Mouse (Mus musculus) ES-Bruce4 (cell line): ENCODE measurements around the gene 4931440F15Rik. TPM values are rescaled to one million over a fixed set of nuclear protein-coding genes. Genes with fewer than 3 reads are reported as not detected.

Source experiments
- H3K27ac ChIP-seq: 2 replicates; pipeline ENCODE4 v1.5.1; 2012; ENCODE audit warnings: low read length, inconsistent platforms; ENCODE audit not compliant: insufficient read depth
- H3K27me3 ChIP-seq: 2 replicates; pipeline ENCODE4 v1.6.1; 2012; ENCODE audit warnings: mild to moderate bottlenecking, low read length, inconsistent platforms; ENCODE audit not compliant: control insufficient read depth, poor library complexity, insufficient read depth, severe bottlenecking
- H3K36me3 ChIP-seq: 2 replicates; pipeline ENCODE4 v1.6.1; 2012; ENCODE audit warnings: inconsistent platforms, mild to moderate bottlenecking, low read length, moderate library complexity; ENCODE audit not compliant: control insufficient read depth, poor library complexity, insufficient read depth, severe bottlenecking
- H3K4me1 ChIP-seq: one replicate; pipeline ENCODE4 v1.8.1; 2011; ENCODE audit warnings: low read length; ENCODE audit not compliant: control insufficient read depth, insufficient read depth
- H3K4me3 ChIP-seq: 2 replicates; pipeline ENCODE4 v1.5.1; 2011; ENCODE audit warnings: low read depth, mild to moderate bottlenecking, low read length
- H3K9ac ChIP-seq: 2 replicates; pipeline ENCODE4 v1.6.1; 2012; ENCODE audit warnings: low read depth, mild to moderate bottlenecking, inconsistent platforms; ENCODE audit not compliant: poor library complexity, severe bottlenecking
- H3K9me3 ChIP-seq: replicated peaks from 2 replicates; pipeline ENCODE4 v1.6.1; 2012; ENCODE audit warnings: mild to moderate bottlenecking, low read length, inconsistent platforms; ENCODE audit not compliant: control insufficient read depth, poor library complexity, insufficient read depth, severe bottlenecking
- CTCF ChIP-seq: IDR thresholded peaks from one replicate; pipeline ENCODE4 v1.8.1; 2011; ENCODE audit warnings: low read depth, low read length
- EP300 ChIP-seq: IDR thresholded peaks from 2 replicates; pipeline ENCODE4 v1.6.1; 2011; ENCODE audit warnings: low read depth, low read length; ENCODE audit not compliant: insufficient read depth
- POLR2A ChIP-seq: IDR thresholded peaks from one replicate; pipeline ENCODE4 v1.8.1; 2011; ENCODE audit warnings: low read length; ENCODE audit not compliant: insufficient read depth
- polyA plus RNA-seq: library from polyadenylated mRNA; stranded (reverse); fragments of >200 nt; gene quantifications from 2 replicates; pipeline ENCODE4 v1.2.4, GENCODE M21; 2011; ENCODE audit warnings: low read depth; ENCODE audit not compliant: missing spikeins, insufficient read depth, insufficient read length

4931440F15Rik gene
- polyA plus RNA-seq, 1 experiment: not detected

DNA sequence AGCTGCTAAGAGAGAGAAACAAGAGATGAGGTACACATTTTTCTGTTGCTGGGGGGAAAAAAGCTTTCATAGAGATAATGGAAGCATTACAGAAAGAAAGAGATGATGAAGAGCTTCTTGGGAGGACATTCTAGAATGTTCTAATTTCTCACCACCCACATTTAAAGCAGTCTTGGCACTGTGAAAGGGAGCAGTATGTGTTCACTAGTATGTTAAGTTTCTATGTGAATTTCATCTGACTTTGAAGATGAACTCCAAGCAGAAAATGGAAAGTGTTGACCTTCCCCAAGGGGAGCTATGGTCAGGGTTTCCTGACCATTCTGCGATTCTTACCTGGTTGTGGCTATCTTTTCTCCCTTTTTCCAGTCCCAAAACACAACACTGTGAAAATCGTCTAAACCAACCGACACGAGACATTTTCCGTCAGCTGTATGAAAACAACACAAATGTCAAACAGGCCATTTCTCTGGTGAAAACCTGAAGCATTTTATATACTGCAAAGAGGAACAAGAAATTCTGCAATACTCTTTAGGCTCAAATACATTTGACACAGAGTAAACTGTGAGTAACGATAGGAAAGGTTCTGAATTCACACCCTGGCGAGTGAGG, 16.4 kb downstream of the 4931440F15Rik start:
- H3K9ac ChIP-seq: no peak overlapping the region
- H3K4me3 ChIP-seq: no peak overlapping the region
- TF ChIP-seq POLR2A (no peak), CTCF (no peak), EP300 (no peak)
- H3K27me3 ChIP-seq: no peaks in the 10 kb centered on the region
- no peak overlapping the region for H3K27ac ChIP-seq
- H3K9me3 ChIP-seq: no peaks in the 10 kb centered on the region
- H3K36me3 ChIP-seq: no peaks in the 10 kb centered on the region
- H3K4me1 ChIP-seq: no peaks in the 10 kb centered on the region

- Histone ChIP-seq H3K9me3 (no peaks in the 10 kb centered on the region), H3K9ac (no peak overlapping the region), H3K27ac (no peak overlapping the region), H3K4me3 (no peak overlapping the region), H3K36me3 (no peaks in the 10 kb centered on the region), H3K27me3 (no peaks in the 10 kb centered on the region), H3K4me1 (no peaks in the 10 kb centered on the region)
- TF ChIP-seq CTCF: no peak
- no peak for TF ChIP-seq POLR2A
- no peak for TF ChIP-seq EP300
These were observed 17.1 kb downstream of the 4931440F15Rik start for GRCm38 (mm10) chr11:29808173-29808980.

DNA sequence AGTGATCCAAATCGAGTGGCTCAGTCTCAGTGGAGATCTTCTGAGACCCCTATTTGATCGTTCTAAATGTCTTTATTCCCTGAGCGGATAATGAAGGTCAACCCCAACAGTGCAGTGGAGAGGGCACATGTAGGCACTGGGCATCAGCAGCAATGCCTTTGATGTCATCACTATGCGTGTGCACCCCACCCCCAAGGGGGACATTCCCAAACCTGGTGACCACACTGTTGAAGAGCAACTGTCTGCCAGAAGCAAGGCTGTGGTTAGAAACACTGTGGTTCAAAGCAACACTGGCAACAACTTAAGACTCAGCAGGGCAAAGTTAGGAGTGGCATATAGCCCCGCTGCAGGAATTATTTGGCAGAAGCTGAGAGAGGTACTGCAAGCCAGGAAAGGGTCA, 18.1 kb downstream of the 4931440F15Rik start:
- TF ChIP-seq CTCF (no peak), EP300 (no peak), POLR2A (no peak)

GRCm38 (mm10) chr11:29801432-29802427, 23.7 kb downstream of the 4931440F15Rik start:
- Histone ChIP-seq H3K4me1 (no peaks in the 10 kb centered on the region), H3K9ac (no peak overlapping the region), H3K27ac (no peak overlapping the region), H3K4me3 (no peak overlapping the region), H3K36me3 (no peaks in the 10 kb centered on the region), H3K27me3 (no peaks in the 10 kb centered on the region), H3K9me3 (no peaks in the 10 kb centered on the region)
- TF ChIP-seq CTCF: no peak
- TF ChIP-seq POLR2A: no peak
- no peak for TF ChIP-seq EP300

More for the DNA sequence above, 18.1 kb downstream of the 4931440F15Rik start:
- H3K27me3 ChIP-seq: no peaks in the 10 kb centered on the region
- H3K4me1 ChIP-seq: no peaks in the 10 kb centered on the region
- H3K9me3 ChIP-seq: no peaks in the 10 kb centered on the region
- no peaks in the 10 kb centered on the region for H3K36me3 ChIP-seq
- H3K4me3 ChIP-seq: no peak overlapping the region
- no peak overlapping the region for H3K9ac ChIP-seq
- H3K27ac ChIP-seq: no peak overlapping the region

- H3K27me3 ChIP-seq: no peaks in the 10 kb centered on the region
- no peaks in the 10 kb centered on the region for H3K9me3 ChIP-seq
- H3K9ac ChIP-seq: no peak overlapping the region
- no peaks in the 10 kb centered on the region for H3K36me3 ChIP-seq
- TF ChIP-seq EP300: no peak
- TF ChIP-seq CTCF: no peak
- H3K4me3 ChIP-seq: no peak overlapping the region
- H3K27ac ChIP-seq: no peak overlapping the region
- no peaks in the 10 kb centered on the region for H3K4me1 ChIP-seq
These were observed 25.6 kb downstream of the 4931440F15Rik start for GRCm38 (mm10) chr11:29799839-29800238.
